8 mouse cellular contexts compared by ENCODE assay signal in genomic region chr5:139484185-139484814, GRCm38 (mm10). TPM values are rescaled to one million over a fixed set of nuclear protein-coding genes. Genes with fewer than 3 reads are reported as not detected.
DNase-seq lines count a peak whose midpoint lies in the region; ATAC-seq and TF ChIP-seq lines count a peak whose summit lies in the region.

Gene Zfand2a, minus strand, starts transcription at chr5:139484549.

- peak within 1 kb of the TSS; percentile 89 for H3K27ac ChIP-seq in forebrain, embryonic 10.5 days
- H3K27ac ChIP-seq in heart, embryonic 15.5 days: peak within 1 kb of the TSS; percentile 69
- H3K27ac ChIP-seq in liver, embryonic 14.5 days: peak within 1 kb of the TSS; percentile 51
- H3K27ac ChIP-seq in neural tube, embryonic 11.5 days (ENCODE audit: low read depth, low read length): peak within 1 kb of the TSS; percentile 31
- peak within 1 kb of the TSS; percentile 86 for H3K27ac ChIP-seq in stomach, postnatal 0 days (replicated peaks)

- H3K4me1 ChIP-seq in forebrain, embryonic 10.5 days: peaks cover 17% of the 10 kb centered on the region
- peaks cover 14% of the 10 kb centered on the region for H3K4me1 ChIP-seq in heart, embryonic 15.5 days (replicated peaks)
- H3K4me1 ChIP-seq in liver, embryonic 14.5 days (replicated peaks; ENCODE audit: control insufficient read depth in 2 of 2, insufficient read depth in 2 of 2, low read length in 1 of 2): peaks cover 3 to 10% of the 10 kb centered on the region in 2 experiments; a peak in 3 of 4 replicates
- H3K4me1 ChIP-seq in neural tube, embryonic 11.5 days (ENCODE audit: control insufficient read depth, insufficient read depth, low read length): peaks cover 9% of the 10 kb centered on the region; the same call in 1 of the 2 replicates
- H3K4me1 ChIP-seq in stomach, postnatal 0 days (replicated peaks; ENCODE audit: control insufficient read depth, insufficient read depth): no peaks in the 10 kb centered on the region

- ATAC-seq in heart, embryonic 15.5 days (replicated peaks; ENCODE audit: insufficient number of reproducible peaks, insufficient read depth, low FRiP score, low read depth): peak; percentile 95
- peak; percentile 99 for ATAC-seq in liver, embryonic 14.5 days (ENCODE audit: insufficient read depth)
- peak; percentile 97 for ATAC-seq in neural tube, embryonic 11.5 days (ENCODE audit: insufficient read depth, low FRiP score, low TSS enrichment)
- ATAC-seq in stomach, postnatal 0 days (ENCODE audit: low FRiP score, low TSS enrichment): peak; percentile 98

- TF ChIP-seq CTCF in liver, embryonic 14.5 days (IDR thresholded peaks at IDR 0.05; ENCODE audit: low read depth): no peak
- peak; percentile 2; the same call in 1 of the 2 replicates for TF ChIP-seq CTCF in stomach, postnatal 0 days (IDR thresholded peaks at IDR 0.05; ENCODE audit: low read depth)

- 1% methylated on average over 42 of the region's 42 CpGs for WGBS in forebrain, embryonic 10.5 days
- under 1% methylated on average over 42 of the region's 42 CpGs for WGBS in heart, embryonic 15.5 days
- WGBS in liver, embryonic 14.5 days (ENCODE audit: insufficient replicate concordance): under 1% methylated on average over 42 of the region's 42 CpGs
- WGBS in neural tube, embryonic 11.5 days: under 1% methylated on average over 42 of the region's 42 CpGs
- WGBS in stomach, postnatal 0 days: under 1% methylated on average over 42 of the region's 42 CpGs

- H3K9me3 ChIP-seq in forebrain, embryonic 10.5 days: peaks cover 15% of the 10 kb centered on the region
- no peaks in the 10 kb centered on the region for H3K9me3 ChIP-seq in heart, embryonic 15.5 days (replicated peaks)
- H3K9me3 ChIP-seq in liver, embryonic 14.5 days (ENCODE audit: control insufficient read depth, low read length): no peaks in the 10 kb centered on the region
- 0 out of 2 replicates have a peak, but pooled peaks cover 5% of the 10 kb centered on the region for H3K9me3 ChIP-seq in neural tube, embryonic 11.5 days (ENCODE audit: control insufficient read depth, low read length)
- no peaks in the 10 kb centered on the region for H3K9me3 ChIP-seq in stomach, postnatal 0 days (ENCODE audit: control insufficient read depth, low read length)

- H3K36me3 ChIP-seq in forebrain, embryonic 10.5 days (replicated peaks): peaks cover 29% of the 10 kb centered on the region
- peaks cover 29% of the 10 kb centered on the region for H3K36me3 ChIP-seq in heart, embryonic 15.5 days
- peaks cover 10% of the 10 kb centered on the region for H3K36me3 ChIP-seq in liver, embryonic 14.5 days (replicated peaks; ENCODE audit: control insufficient read depth, insufficient read depth, low read depth)
- H3K36me3 ChIP-seq in neural tube, embryonic 11.5 days (ENCODE audit: control insufficient read depth, insufficient read depth, low read length): peaks cover 2% of the 10 kb centered on the region; the same call in 1 of the 2 replicates
- peaks cover 13% of the 10 kb centered on the region; the same call in 1 of the 2 replicates for H3K36me3 ChIP-seq in stomach, postnatal 0 days (ENCODE audit: control insufficient read depth, insufficient read depth, low read length)

- H3K4me3 ChIP-seq in forebrain, embryonic 10.5 days: peak within 1 kb of the TSS; percentile 93
- H3K4me3 ChIP-seq in heart, embryonic 15.5 days: peak within 1 kb of the TSS; percentile 89
- peak within 1 kb of the TSS; percentile 80 to 84 for H3K4me3 ChIP-seq in liver, embryonic 14.5 days (ENCODE audit: insufficient read depth in 1 of 2, low read depth in 2 of 2, low read length in 2 of 2)
- H3K4me3 ChIP-seq in neural tube, embryonic 11.5 days (ENCODE audit: low read depth, low read length): peak within 1 kb of the TSS; percentile 90
- H3K4me3 ChIP-seq in stomach, postnatal 0 days (ENCODE audit: low read depth, low read length): peak within 1 kb of the TSS; percentile 87

- H3K4me2 ChIP-seq in heart, embryonic 15.5 days: peak within 1 kb of the TSS; percentile 79
- H3K4me2 ChIP-seq in liver, embryonic 14.5 days (ENCODE audit: low read depth): peak within 1 kb of the TSS; percentile 91
- H3K4me2 ChIP-seq in neural tube, embryonic 11.5 days (ENCODE audit: low read depth): peak within 1 kb of the TSS; percentile 69
- peak within 1 kb of the TSS; percentile 85 for H3K4me2 ChIP-seq in stomach, postnatal 0 days (replicated peaks; ENCODE audit: low read depth)

- peak; percentile 99 for DNase-seq in CD8-positive naive resting alpha-beta T cell, adult 2 months (ENCODE audit: low read depth in 2 of 2, low spot score in 2 of 2)
- DNase-seq in c-Kit-positive CD71-negative TER-119-negative erythroid progenitor cells, embryonic 14.5 days (ENCODE audit: low read depth): peak; percentile 100
- DNase-seq in forebrain, embryonic 10.5 days (ENCODE audit: extremely low spot score, low spot score): peak; percentile 100
- peak; percentile 100 for DNase-seq in kidney, postnatal 25 days
- peak; percentile 99 to 100 (median 100) for DNase-seq in liver, embryonic 14.5 days (ENCODE audit: low read depth in 3 of 3, low spot score in 3 of 3)
- DNase-seq in neural tube, embryonic 11.5 days (ENCODE audit: low spot score): peak; percentile 100
- DNase-seq in stomach, postnatal 0 days (ENCODE audit: low spot score): peak; percentile 100

- peak within 1 kb of the TSS; percentile 87 for H3K9ac ChIP-seq in heart, embryonic 15.5 days
- peak within 1 kb of the TSS; percentile 75 for H3K9ac ChIP-seq in liver, embryonic 14.5 days (replicated peaks)
- peak within 1 kb of the TSS; percentile 78 for H3K9ac ChIP-seq in neural tube, embryonic 11.5 days (ENCODE audit: low read length)
- H3K9ac ChIP-seq in stomach, postnatal 0 days (ENCODE audit: low read length): peak within 1 kb of the TSS; percentile 92

- no peaks in the 10 kb centered on the region for H3K27me3 ChIP-seq in forebrain, embryonic 10.5 days (ENCODE audit: poor library complexity, severe bottlenecking)
- H3K27me3 ChIP-seq in heart, embryonic 15.5 days: no peaks in the 10 kb centered on the region
- no peaks in the 10 kb centered on the region for H3K27me3 ChIP-seq in liver, embryonic 14.5 days (ENCODE audit: control insufficient read depth, insufficient read depth, low read length)
- no peaks in the 10 kb centered on the region for H3K27me3 ChIP-seq in neural tube, embryonic 11.5 days (ENCODE audit: control insufficient read depth, insufficient read depth, low read length)
- no peaks in the 10 kb centered on the region for H3K27me3 ChIP-seq in stomach, postnatal 0 days (ENCODE audit: control insufficient read depth, insufficient read depth, low read length)

- TF ChIP-seq EP300 in liver, embryonic 14.5 days (IDR thresholded peaks at IDR 0.05; ENCODE audit: low read depth): no peak
- no peak for TF ChIP-seq EP300 in stomach, postnatal 0 days (optimal IDR thresholded peaks at IDR 0.05)

RNA-seq across cellular contexts. Expression of gene Zfand2a, which starts in this region (rescaled TPM):
- 9.6 and 10.2 TPM in 2 replicates for polyA plus RNA-seq in forebrain, embryonic 10.5 days (2016; fragmentation: Nextera tagmentation; extraction: Ambion mirVana)
- 7.2 and 9.8 TPM in 2 replicates for polyA plus RNA-seq in heart, embryonic 15.5 days (2015; fragmentation: Nextera tagmentation; extraction: Ambion mirVana)
- 3.1 and 3.2 TPM in 2 replicates for polyA plus RNA-seq in liver, embryonic 14.5 days (2012; rRNA removed)
- 1.4 TPM in 2 replicates for polyA plus RNA-seq in liver, embryonic 14.5 days (2014; fragmentation: Nextera tagmentation; extraction: Ambion mirVana)
- 5.4 and 7.9 TPM in 2 replicates for polyA plus RNA-seq in neural tube, embryonic 11.5 days (2014; fragmentation: Nextera tagmentation; extraction: Ambion mirVana)
- polyA plus RNA-seq in stomach, postnatal 0 days (2015; fragmentation: Nextera tagmentation; extraction: Ambion mirVana): 5.3 and 6.7 TPM in 2 replicates

Comparison
In these comparisons a context has a peak if more than half of its experiments do, and no peak if none do; other contexts are left out.
1. Peak in every context shown above with its lines: DNase-seq, ATAC-seq, H3K4me3 ChIP-seq and H3K27ac ChIP-seq.
2. H3K27ac ChIP-seq: peak in every context shown above with its lines; median percentile 89 in forebrain, embryonic 10.5 days; 86 in stomach, postnatal 0 days; 69 in heart, embryonic 15.5 days; 51 in liver, embryonic 14.5 days; 31 in neural tube, embryonic 11.5 days.